Mouse (Mus musculus): ENCODE data around the gene Htt.

Htt gene

DNA sequence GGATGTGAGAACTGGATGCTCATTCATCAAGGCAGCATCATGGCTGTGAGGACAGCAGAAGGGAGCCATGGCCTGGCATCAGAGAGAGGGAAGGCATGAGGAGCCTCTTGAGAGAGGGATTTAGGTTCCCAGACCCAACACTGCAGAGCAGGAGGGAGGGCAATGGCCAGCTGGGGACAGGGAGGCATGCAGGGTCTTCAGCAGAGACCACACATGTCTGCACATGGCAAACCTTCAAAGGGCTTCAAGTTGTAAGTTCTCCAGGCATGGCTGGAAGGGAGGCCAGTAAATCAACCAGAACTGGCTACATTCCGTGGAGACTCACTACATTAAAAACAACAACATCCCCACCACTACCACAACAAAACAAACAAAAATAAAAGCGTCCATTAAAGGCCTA is 169.6 kb downstream of the Htt start:
- no peak for DNase-seq (ENCODE audit: low read depth, low spot score)

- no peak for DNase-seq (ENCODE audit: low read depth, low spot score)
Measured at GRCm38 (mm10) chr5:34931516-34932457, 170.2 kb downstream of the Htt start.

DNA sequence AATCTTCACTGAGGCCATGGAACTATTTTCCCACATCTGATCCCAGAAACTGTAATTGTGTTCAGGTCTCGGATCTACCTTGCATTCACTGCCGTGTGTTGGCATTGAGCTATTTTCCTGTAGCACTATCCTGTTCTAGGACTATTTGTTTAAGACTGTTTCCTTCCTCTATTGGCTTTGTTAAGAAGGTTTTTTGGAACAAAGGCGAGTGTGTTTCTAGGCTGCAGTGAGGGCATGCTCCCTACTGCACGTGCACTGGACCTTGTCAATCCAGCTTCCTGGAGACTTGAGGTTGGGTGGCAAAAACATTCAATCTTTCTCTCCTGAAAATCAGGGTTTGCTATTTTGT is 170.9 kb downstream of the Htt start:
- DNase-seq (ENCODE audit: low read depth, low spot score): no peak

DNA sequence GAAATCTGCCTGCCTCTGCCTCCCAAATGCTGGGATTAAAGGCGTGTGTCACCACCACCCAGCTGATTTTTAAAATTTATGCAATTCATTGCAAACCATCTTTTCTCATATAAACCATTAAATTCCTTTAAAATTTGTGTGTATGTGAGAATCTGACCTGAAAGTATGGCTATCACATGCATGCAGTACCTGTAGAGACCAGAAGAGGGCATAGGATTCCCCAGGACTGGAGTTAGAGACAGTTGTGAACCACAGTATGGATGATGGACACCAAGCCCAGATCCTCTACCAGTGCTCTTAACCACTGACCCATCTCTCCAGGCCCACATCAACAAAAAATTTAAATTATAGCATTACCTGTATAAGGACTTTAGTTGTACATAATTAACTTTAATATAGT is 171.9 kb downstream of the Htt start:
- DNase-seq (ENCODE audit: low read depth, low spot score): no peak

GRCm38 (mm10) chr5:34941710-34942470 is 180.3 kb downstream of the Htt start:
- no peak for DNase-seq (ENCODE audit: low read depth, low spot score)

DNA sequence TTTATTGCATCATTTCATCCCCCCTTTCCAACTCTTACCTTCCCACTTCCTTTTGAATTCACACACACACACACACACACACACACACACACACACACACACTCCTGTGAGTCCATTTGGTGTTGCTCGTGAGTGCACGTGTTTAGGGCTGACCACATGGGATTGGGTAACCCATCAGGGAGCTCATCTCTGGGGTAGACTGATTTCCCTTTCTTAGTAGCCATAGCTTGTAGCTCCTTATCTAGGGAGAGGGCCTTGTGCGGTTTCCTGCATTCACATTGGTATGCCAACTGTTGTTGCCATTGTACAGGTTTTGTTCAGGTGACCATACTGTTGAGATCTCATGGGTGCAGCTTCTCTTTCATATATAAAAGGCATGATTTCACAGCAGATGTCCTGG is 181.9 kb downstream of the Htt start:
- DNase-seq (ENCODE audit: low read depth, low spot score): no peak

GRCm38 (mm10) chr5:34948861-34949760 is 187.6 kb downstream of the Htt start, which contains the start of gene Rgs12:
TSS of gene Rgs12 (plus strand) at chr5:34949445.
- DNase-seq (ENCODE audit: low read depth, low spot score): no peak

DNA sequence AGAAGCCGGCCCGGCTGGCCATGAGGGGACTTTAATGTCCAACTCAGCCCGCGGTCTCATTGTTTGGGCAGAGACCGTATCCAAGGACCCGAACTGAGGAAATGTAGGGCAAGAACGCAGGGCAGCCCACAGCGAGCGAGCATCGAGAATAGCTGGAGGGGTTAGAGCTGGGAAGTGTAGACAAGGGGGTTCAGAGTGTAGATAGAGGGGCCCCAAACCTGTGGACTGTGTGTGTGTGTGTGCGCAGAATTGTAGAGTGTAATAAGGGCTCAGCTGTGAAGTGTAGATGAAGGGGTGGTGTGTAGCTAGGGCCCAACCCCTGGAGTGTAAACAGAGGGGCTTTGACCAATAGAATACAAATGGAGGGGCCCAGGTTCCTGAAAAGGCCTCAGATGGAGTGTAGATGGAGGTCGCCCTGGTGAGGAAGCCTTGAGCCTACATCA is 188.2 kb downstream of the Htt start:
- DNase-seq (ENCODE audit: low read depth, low spot score): no peak

- no peak for DNase-seq (ENCODE audit: low read depth, low spot score)
Measured at GRCm38 (mm10) chr5:34950486-34951160, 189.1 kb downstream of the Htt start.

DNA sequence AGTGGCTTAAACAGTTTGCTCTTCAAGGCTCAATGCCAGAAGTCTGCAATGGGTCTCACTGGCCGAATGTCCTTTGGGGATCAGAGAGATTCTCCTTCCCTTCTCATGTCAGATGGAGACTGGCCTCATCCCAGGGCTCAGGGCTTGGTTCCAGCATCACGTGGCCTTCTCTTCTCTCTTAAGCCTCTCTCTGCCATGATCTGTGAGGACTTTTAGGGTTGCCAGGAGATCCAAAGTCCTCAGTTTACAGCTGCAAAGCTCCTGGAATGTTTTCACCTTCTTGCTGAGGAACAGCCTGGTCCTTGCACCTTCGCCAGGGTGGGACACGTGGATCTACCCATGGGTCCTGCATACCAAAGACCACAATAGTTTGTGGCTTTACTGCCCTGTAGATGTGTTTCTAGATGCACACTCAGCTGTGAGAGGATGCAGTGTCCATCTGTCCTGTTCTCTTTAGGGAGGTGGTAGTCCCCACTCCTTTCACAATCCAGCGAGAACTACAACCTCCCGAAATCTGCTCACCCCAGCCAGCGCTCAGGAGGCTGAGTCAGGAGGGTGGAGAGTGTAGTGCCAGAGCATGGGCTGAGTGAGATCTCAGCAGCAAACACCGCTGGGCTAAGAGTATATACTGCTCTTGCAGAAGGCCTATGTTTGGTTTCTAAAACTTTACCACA is 189.8 kb downstream of the Htt start:
- no peak for DNase-seq (ENCODE audit: low read depth, low spot score)

- no peak for DNase-seq (ENCODE audit: low read depth, low spot score)
Measured at GRCm38 (mm10) chr5:34954508-34954907, 193.0 kb downstream of the Htt start.

GRCm38 (mm10) chr5:34955630-34956029 is 194.1 kb downstream of the Htt start:
- DNase-seq (ENCODE audit: low read depth, low spot score): no peak

- DNase-seq (ENCODE audit: low read depth, low spot score): no peak
Measured at GRCm38 (mm10) chr5:34956151-34956550, 194.6 kb downstream of the Htt start.

DNA sequence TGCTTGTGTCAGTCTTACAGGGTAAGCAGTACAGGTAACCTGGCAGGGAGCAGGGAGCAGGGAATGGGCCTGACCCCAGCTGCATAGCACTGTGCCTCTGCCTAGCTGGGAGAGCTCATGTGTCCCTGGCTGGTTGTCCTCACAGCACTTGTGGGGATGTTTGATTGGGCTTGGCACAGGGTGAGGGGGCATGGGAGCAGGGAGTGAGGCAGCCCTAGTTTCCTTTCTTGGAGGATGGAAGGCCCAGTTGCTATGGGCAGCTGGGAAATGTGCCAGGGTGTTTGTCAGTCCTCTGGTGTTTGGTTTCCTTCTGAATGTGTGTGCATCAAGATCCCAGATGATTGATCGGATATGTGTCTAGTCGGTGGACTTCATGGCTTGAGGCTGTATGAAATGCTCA is 195.5 kb downstream of the Htt start:
- DNase-seq (ENCODE audit: low read depth, low spot score): no peak

DNA sequence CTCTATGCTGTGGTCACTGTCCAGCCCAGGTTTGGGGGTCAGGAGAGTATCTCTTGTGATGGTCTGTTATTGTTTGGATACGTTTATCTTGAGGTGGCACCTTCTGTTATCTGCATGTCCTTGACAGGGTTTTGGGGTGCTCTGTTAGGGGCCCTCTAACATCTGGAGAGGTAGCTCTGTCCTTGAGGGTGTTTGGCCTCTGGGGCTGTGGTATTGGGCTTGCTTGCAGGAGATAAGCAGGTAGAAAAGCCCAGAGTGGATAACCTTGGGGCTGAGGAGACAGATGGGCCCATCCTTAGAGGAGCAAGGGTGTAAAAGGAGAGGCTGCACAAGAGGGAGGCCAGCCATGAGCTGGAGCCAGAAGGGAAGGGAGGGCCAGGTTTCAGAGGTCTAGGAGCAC is 198.5 kb downstream of the Htt start:
- no peak for DNase-seq (ENCODE audit: low read depth, low spot score)

Data from telencephalon, adult 2 months (tissue).